Mouse (Mus musculus): ENCODE results near the gene Stra6. TPM values are rescaled to one million over a fixed set of nuclear protein-coding genes. Genes with fewer than 3 reads are reported as not detected.

Stra6 gene
- polyA plus RNA-seq (2015; fragmentation: Nextera tagmentation; extraction: Ambion mirVana), result not detected in 2 replicates

DNA sequence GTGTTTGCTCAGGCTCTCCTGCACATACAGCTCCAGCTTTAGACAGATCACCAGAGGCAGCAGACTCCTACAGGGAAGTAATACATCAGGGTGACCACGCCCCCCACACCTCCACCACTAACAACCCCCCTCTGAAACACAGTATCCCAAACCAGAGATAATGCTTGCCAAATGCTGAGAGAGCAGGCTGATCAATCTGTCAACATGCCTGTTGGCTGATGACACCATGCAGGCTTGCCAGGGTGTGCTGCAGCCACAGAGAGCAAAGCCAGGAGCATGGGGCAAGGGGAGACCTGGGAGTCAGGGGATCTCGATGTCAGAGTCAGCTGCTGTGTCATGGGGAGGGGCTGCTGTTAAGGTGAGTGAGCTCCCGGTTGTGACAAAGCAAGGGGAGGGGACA, at the start of gene Stra6:
Gene Stra6, plus strand, starts transcription at position 258 of the 400 bp plus-strand sequence.
- Histone ChIP-seq H3K36me3 (ENCODE audit: control insufficient read depth, insufficient read depth) (no peaks in the 10 kb centered on the region), H3K4me2 (ENCODE audit: low read depth, low read length) (no peak within 1 kb of the TSS), H3K9ac (ENCODE audit: low read depth, low read length) (no peak within 1 kb of the TSS), H3K4me1 (ENCODE audit: control insufficient read depth, low read depth, low read length) (no peaks in the 10 kb centered on the region), H3K27ac (ENCODE audit: low read length) (no peak within 1 kb of the TSS), H3K27me3 (ENCODE audit: control insufficient read depth, insufficient read depth, low read depth, low read length) (no peaks in the 10 kb centered on the region; the same call in 1 of the 2 replicates), H3K9me3 (replicated peaks; ENCODE audit: control insufficient read depth, low read length) (no peaks in the 10 kb centered on the region), H3K4me3 (ENCODE audit: low read depth, low read length) (no peak within 1 kb of the TSS)
- no peak for ATAC-seq (ENCODE audit: low read depth)
- 10% methylated on average over 3 of the region's 3 CpGs for WGBS (ENCODE audit: insufficient replicate concordance)

DNA sequence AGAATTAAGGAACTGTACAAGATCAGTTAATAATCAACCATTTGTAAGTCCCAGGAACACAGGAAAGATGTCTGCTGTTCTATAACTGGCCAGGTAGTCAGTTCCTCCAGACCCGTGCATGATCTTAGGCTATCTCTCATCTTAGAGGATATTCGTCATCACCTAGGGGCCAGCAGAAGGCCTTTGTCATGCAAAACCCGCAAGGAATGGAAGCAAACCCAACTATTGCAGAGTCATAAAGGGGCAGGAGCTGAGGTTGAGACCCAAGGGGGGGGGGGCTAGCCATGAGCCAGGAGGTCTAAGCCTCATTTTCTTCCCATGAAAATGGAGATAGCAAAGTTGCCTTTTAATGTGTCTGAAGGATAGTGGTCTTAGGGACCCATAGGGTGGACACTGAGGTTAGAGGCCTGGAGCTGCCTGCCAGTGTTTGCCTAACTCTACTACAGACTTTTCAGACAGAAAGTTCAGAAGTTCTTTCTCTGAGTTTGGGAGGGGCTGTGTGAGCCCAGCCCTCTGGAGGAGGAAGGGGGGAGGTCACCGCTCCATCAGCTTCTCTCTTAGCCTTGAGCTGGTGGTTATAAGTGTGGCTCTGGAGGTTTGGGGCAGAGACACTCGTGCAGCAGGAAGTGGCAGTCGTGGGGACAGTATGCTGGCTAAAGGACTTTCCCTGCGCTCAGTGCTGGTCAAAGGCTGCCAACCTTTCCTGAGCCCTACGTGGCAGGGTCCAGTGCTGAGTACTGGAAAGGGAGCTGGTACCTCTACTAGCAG, 49.0 kb upstream of the Stra6 start:
- no peaks in the 10 kb centered on the region for H3K27me3 ChIP-seq (ENCODE audit: control insufficient read depth, insufficient read depth, low read depth, low read length)
- no peaks in the 10 kb centered on the region for H3K9me3 ChIP-seq (replicated peaks; ENCODE audit: control insufficient read depth, low read length)
- no peak overlapping the region for H3K9ac ChIP-seq (ENCODE audit: low read depth, low read length)
- no peak for ATAC-seq (ENCODE audit: low read depth)
- no peaks in the 10 kb centered on the region for H3K4me1 ChIP-seq (ENCODE audit: control insufficient read depth, low read depth, low read length)
- no peaks in the 10 kb centered on the region for H3K36me3 ChIP-seq (ENCODE audit: control insufficient read depth, insufficient read depth)
- 27% methylated on average over 8 of the region's 8 CpGs for WGBS (ENCODE audit: insufficient replicate concordance)
- H3K4me3 ChIP-seq (ENCODE audit: low read depth, low read length), result no peak overlapping the region
- H3K4me2 ChIP-seq (ENCODE audit: low read depth, low read length), result no peak overlapping the region
- no peak overlapping the region for H3K27ac ChIP-seq (ENCODE audit: low read length)

DNA sequence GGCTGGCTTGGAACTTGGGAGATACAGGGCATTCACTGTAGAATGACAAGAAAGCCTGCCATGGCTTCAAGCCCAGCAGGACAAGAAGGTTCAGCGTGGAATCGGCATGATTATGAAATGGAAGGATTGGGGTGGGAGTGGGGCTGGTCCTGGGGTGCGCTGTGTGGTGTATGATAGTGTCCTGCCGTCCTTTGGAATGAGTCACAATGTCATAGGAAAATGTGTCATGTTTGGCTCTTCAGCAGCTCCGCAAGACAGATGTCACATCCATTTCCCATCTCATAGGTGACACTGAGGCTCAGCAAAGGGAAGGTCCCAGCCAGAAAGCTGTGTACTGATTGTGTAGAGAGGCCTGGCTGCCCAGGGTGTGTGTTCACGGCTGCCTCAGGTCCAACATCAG, 47.7 kb upstream of the Stra6 start:
- Histone ChIP-seq H3K27ac (ENCODE audit: low read length) (no peak overlapping the region), H3K36me3 (ENCODE audit: control insufficient read depth, insufficient read depth) (no peaks in the 10 kb centered on the region), H3K9ac (ENCODE audit: low read depth, low read length) (no peak overlapping the region), H3K9me3 (replicated peaks; ENCODE audit: control insufficient read depth, low read length) (no peaks in the 10 kb centered on the region), H3K27me3 (ENCODE audit: control insufficient read depth, insufficient read depth, low read depth, low read length) (no peaks in the 10 kb centered on the region), H3K4me2 (ENCODE audit: low read depth, low read length) (no peak overlapping the region), H3K4me3 (ENCODE audit: low read depth, low read length) (no peak overlapping the region), H3K4me1 (ENCODE audit: control insufficient read depth, low read depth, low read length) (no peaks in the 10 kb centered on the region)
- ATAC-seq (ENCODE audit: low read depth), result no peak
- 69% methylated on average over 6 of the region's 6 CpGs for WGBS (ENCODE audit: insufficient replicate concordance)

DNA sequence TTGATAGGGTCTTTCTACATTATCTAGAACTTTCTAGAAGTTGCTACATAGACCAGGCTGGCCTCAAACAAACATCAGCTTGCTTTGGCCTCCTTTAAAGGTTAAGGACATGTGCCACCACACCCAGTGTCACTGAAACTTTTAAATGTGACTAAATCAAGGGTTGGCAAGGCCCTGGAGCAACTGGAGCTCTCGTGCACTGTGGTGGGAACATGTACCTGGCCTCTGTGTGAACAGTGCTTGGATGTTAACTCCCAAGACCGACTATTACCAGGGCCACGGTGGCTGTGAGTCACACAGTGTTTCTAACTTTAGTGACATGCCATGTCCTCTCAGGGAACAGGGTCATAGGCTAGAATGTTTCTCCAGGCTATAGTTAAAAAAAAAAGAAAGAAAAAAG, 46.6 kb upstream of the Stra6 start:
- WGBS (ENCODE audit: insufficient replicate concordance), result 59% methylated on average over 3 of the region's 3 CpGs
- H3K4me1 ChIP-seq (ENCODE audit: control insufficient read depth, low read depth, low read length), result no peaks in the 10 kb centered on the region
- no peak for ATAC-seq (ENCODE audit: low read depth)

DNA sequence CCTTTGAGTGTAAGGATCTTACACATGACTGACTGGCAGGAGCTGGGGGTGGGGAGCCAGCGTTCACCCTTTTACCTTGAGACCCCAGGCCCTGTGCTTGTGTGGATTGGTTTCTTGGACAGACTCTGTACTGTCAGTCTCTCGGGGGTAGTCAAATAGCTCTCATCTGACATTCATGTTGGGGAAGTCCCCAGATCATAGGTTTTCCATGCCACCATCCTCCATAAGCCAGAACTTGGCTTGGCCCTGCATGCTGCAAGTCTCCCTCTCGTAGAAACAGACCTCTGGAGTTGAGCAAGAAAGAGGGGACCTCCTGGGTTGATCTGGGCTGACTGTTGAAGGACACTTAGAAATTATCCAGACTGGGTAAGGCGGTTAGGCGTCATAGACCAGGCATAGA, 45.2 kb upstream of the Stra6 start:
- Histone ChIP-seq H3K9me3 (replicated peaks; ENCODE audit: control insufficient read depth, low read length) (no peaks in the 10 kb centered on the region), H3K27me3 (ENCODE audit: control insufficient read depth, insufficient read depth, low read depth, low read length) (no peaks in the 10 kb centered on the region), H3K4me3 (ENCODE audit: low read depth, low read length) (no peak overlapping the region), H3K27ac (ENCODE audit: low read length) (no peak overlapping the region), H3K9ac (ENCODE audit: low read depth, low read length) (no peak overlapping the region), H3K4me1 (ENCODE audit: control insufficient read depth, low read depth, low read length) (no peaks in the 10 kb centered on the region), H3K4me2 (ENCODE audit: low read depth, low read length) (no peak overlapping the region), H3K36me3 (ENCODE audit: control insufficient read depth, insufficient read depth) (no peaks in the 10 kb centered on the region)
- 55% methylated on average over 5 of the region's 5 CpGs for WGBS (ENCODE audit: insufficient replicate concordance)
- ATAC-seq (ENCODE audit: low read depth), result no peak

More for the DNA sequence above, 46.6 kb upstream of the Stra6 start:
- Histone ChIP-seq H3K9ac (ENCODE audit: low read depth, low read length) (no peak overlapping the region), H3K4me2 (ENCODE audit: low read depth, low read length) (no peak overlapping the region), H3K4me3 (ENCODE audit: low read depth, low read length) (no peak overlapping the region), H3K9me3 (replicated peaks; ENCODE audit: control insufficient read depth, low read length) (no peaks in the 10 kb centered on the region), H3K27me3 (ENCODE audit: control insufficient read depth, insufficient read depth, low read depth, low read length) (no peaks in the 10 kb centered on the region), H3K27ac (ENCODE audit: low read length) (no peak overlapping the region), H3K36me3 (ENCODE audit: control insufficient read depth, insufficient read depth) (no peaks in the 10 kb centered on the region)

DNA sequence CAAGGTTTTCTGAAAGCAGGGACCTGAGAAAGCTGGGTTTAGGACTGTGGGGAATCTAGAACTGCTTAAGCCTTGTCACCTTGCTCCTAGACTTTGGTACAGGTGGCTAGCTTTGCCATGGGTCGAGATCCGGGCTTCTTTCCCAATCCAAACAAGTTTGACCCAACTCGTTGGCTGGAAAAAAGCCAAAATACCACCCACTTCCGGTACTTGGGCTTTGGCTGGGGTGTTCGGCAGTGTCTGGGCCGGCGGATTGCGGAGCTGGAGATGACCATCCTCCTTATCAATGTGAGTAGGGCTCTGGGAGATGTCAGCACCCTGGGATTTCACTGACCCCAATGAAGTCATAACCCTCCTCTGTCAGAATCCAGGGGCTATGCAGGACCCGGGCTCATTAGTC, 37.6 kb upstream of the Stra6 start:
- no peaks in the 10 kb centered on the region for H3K9me3 ChIP-seq (replicated peaks; ENCODE audit: control insufficient read depth, low read length)
- H3K4me3 ChIP-seq (ENCODE audit: low read depth, low read length), result no peak overlapping the region
- no peaks in the 10 kb centered on the region for H3K36me3 ChIP-seq (ENCODE audit: control insufficient read depth, insufficient read depth)
- H3K4me2 ChIP-seq (ENCODE audit: low read depth, low read length), result no peak overlapping the region
- ATAC-seq (ENCODE audit: low read depth), result no peak
- H3K4me1 ChIP-seq (ENCODE audit: control insufficient read depth, low read depth, low read length), result no peaks in the 10 kb centered on the region
- no peak overlapping the region for H3K27ac ChIP-seq (ENCODE audit: low read length)
- WGBS (ENCODE audit: insufficient replicate concordance), result 56% methylated on average over 9 of the region's 9 CpGs
- no peak overlapping the region for H3K9ac ChIP-seq (ENCODE audit: low read depth, low read length)
- H3K27me3 ChIP-seq (ENCODE audit: control insufficient read depth, insufficient read depth, low read depth, low read length), result no peaks in the 10 kb centered on the region

DNA sequence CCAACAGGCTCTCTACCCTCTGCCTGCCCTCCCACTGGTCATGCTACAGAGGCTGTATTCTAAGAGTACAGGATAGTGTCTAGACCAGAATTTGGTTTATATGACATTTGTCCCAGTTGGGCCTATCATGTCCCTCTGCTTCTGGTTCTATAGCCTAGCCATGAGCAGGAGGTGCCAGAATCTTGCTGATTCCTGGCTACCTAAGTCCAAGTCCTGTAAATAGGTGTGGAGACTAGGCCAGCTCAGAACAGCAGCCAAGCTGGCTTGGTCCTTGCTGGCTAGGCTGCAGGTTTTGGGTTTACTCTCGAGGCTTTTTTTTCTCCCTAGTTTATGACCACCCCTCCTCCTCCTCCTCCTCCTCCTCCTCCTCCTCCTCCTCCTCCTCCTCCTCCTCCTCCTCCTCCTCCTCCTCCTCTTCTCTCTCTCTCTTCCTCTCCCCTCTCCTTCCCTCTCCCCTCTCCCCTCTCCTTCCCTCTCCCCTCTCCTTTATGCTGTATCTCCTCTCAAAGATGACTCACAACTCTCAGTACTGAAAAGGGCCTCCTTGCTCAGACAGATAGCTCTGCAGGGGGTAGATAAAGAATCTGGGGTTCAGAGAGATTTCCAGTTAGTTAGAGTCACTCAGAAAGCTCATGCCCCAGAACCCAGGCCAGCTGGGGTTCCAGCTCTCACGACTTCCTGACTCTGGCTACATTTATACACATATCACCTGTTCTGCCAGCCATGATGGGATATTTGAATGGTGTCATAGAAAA, 36.0 kb upstream of the Stra6 start:
- H3K4me2 ChIP-seq (ENCODE audit: low read depth, low read length), result no peak overlapping the region
- no peak overlapping the region for H3K4me3 ChIP-seq (ENCODE audit: low read depth, low read length)
- H3K9me3 ChIP-seq (replicated peaks; ENCODE audit: control insufficient read depth, low read length), result no peaks in the 10 kb centered on the region
- no peaks in the 10 kb centered on the region for H3K4me1 ChIP-seq (ENCODE audit: control insufficient read depth, low read depth, low read length)
- no peaks in the 10 kb centered on the region for H3K36me3 ChIP-seq (ENCODE audit: control insufficient read depth, insufficient read depth)
- ATAC-seq (ENCODE audit: low read depth), result no peak
- no peak overlapping the region for H3K9ac ChIP-seq (ENCODE audit: low read depth, low read length)
- 20% methylated on average over 2 of the region's 2 CpGs for WGBS (ENCODE audit: insufficient replicate concordance)
- H3K27ac ChIP-seq (ENCODE audit: low read length), result no peak overlapping the region
- H3K27me3 ChIP-seq (ENCODE audit: control insufficient read depth, insufficient read depth, low read depth, low read length), result no peaks in the 10 kb centered on the region

DNA sequence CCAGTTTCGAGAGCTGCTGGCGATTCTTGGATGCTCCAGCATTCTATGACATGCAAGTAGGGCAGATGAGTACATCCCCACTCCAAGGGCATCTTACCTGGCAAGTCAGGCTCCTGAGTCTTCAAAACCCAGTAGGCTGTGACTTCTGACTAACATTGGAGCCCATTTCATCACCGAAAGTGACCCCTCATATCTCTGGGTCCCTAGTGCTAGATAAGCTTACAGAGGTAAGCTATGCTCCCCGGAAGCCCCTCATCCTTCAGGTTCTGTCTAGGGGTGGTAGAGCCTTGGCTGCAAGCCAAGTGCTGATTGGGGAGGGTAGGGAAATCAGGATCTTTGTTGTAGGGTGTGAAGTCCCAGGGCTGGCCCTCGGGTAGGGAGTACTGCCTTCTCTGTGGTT, 34.7 kb upstream of the Stra6 start:
- 43% methylated on average over 5 of the region's 5 CpGs for WGBS (ENCODE audit: insufficient replicate concordance)
- no peaks in the 10 kb centered on the region for H3K27me3 ChIP-seq (ENCODE audit: control insufficient read depth, insufficient read depth, low read depth, low read length)
- H3K27ac ChIP-seq (ENCODE audit: low read length), result no peak overlapping the region
- H3K9me3 ChIP-seq (replicated peaks; ENCODE audit: control insufficient read depth, low read length), result no peaks in the 10 kb centered on the region
- no peak overlapping the region for H3K4me2 ChIP-seq (ENCODE audit: low read depth, low read length)
- H3K4me3 ChIP-seq (ENCODE audit: low read depth, low read length), result no peak overlapping the region
- no peak for ATAC-seq (ENCODE audit: low read depth)
- no peak overlapping the region for H3K9ac ChIP-seq (ENCODE audit: low read depth, low read length)
- H3K4me1 ChIP-seq (ENCODE audit: control insufficient read depth, low read depth, low read length), result no peaks in the 10 kb centered on the region
- no peaks in the 10 kb centered on the region for H3K36me3 ChIP-seq (ENCODE audit: control insufficient read depth, insufficient read depth)

DNA sequence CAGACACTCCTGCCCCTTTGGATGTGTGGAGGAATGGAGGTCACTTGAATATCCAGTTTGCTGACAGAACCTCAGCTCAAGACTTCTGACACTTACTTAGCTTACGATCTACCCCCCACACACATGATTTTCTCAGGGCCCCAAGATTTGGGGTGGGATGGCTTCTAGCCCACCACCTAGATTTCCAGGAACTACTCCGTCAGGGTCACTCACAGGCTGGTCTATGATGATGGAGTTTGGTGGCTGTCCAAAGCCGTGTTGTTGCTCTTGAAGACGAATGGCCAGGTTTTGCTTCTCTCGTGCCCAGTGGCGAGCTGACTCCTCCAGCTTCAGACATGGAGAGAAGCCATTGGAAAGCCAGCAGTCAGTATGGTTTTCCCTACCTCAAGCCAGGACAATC, 34.0 kb upstream of the Stra6 start:
- no peak overlapping the region for H3K9ac ChIP-seq (ENCODE audit: low read depth, low read length)
- ATAC-seq (ENCODE audit: low read depth), result no peak
- no peak overlapping the region for H3K27ac ChIP-seq (ENCODE audit: low read length)
- H3K4me2 ChIP-seq (ENCODE audit: low read depth, low read length), result no peak overlapping the region
- H3K4me3 ChIP-seq (ENCODE audit: low read depth, low read length), result no peak overlapping the region
- WGBS (ENCODE audit: insufficient replicate concordance), result 52% methylated on average over 6 of the region's 6 CpGs
- H3K27me3 ChIP-seq (ENCODE audit: control insufficient read depth, insufficient read depth, low read depth, low read length), result no peaks in the 10 kb centered on the region
- no peaks in the 10 kb centered on the region for H3K9me3 ChIP-seq (replicated peaks; ENCODE audit: control insufficient read depth, low read length)
- H3K36me3 ChIP-seq (ENCODE audit: control insufficient read depth, insufficient read depth), result no peaks in the 10 kb centered on the region
- H3K4me1 ChIP-seq (ENCODE audit: control insufficient read depth, low read depth, low read length), result no peaks in the 10 kb centered on the region
